Mouse (Mus musculus): ENCODE data around the gene Hsf2bp. TPM values are rescaled to one million over a fixed set of nuclear protein-coding genes. Genes with fewer than 3 reads are reported as not detected.
"Not testable (repeated sequence)": the region's sequence is repeated elsewhere in the genome, so short reads cannot be mapped to it uniquely, and the experiment has no call there.

Hsf2bp gene
- polyA plus RNA-seq, 1 experiment from 2014 or later = 0.32 TPM

- 76% methylated on average over 8 of the region's 8 CpGs for WGBS
- H3K27ac ChIP-seq (replicated peaks; ENCODE audit: low read depth, low read length); H3K4me1 ChIP-seq (ENCODE audit: control insufficient read depth, insufficient read depth, low read length); H3K9me3 ChIP-seq (replicated peaks; ENCODE audit: control insufficient read depth, low read length); DNase-seq (ENCODE audit: low spot score); H3K9ac ChIP-seq (replicated peaks; ENCODE audit: low read length); H3K27me3 ChIP-seq (ENCODE audit: control insufficient read depth, insufficient read depth, low read length); H3K36me3 ChIP-seq (replicated peaks; ENCODE audit: control insufficient read depth, insufficient read depth, low read depth, low read length); H3K4me2 ChIP-seq (ENCODE audit: low read depth, low read length); H3K4me3 ChIP-seq (ENCODE audit: low read depth, low read length); ATAC-seq (replicated peaks; ENCODE audit: insufficient number of reproducible peaks, low FRiP score, low TSS enrichment, low read depth): not testable (repeated sequence)
Observed at GRCm38 (mm10) chr17:32064762-32065161, 28.6 kb upstream of the Hsf2bp start.

- H3K4me2 ChIP-seq (ENCODE audit: low read depth, low read length) = no peak overlapping the region
- no peaks in the 10 kb centered on the region for H3K4me1 ChIP-seq (ENCODE audit: control insufficient read depth, insufficient read depth, low read length)
- H3K27ac ChIP-seq (replicated peaks; ENCODE audit: low read depth, low read length) = no peak overlapping the region
- H3K9ac ChIP-seq (replicated peaks; ENCODE audit: low read length) = no peak overlapping the region
- no peaks in the 10 kb centered on the region for H3K9me3 ChIP-seq (replicated peaks; ENCODE audit: control insufficient read depth, low read length)
- ATAC-seq (replicated peaks; ENCODE audit: insufficient number of reproducible peaks, low FRiP score, low TSS enrichment, low read depth) (no peak), DNase-seq (ENCODE audit: low spot score) (no peak)
- no peak overlapping the region for H3K4me3 ChIP-seq (ENCODE audit: low read depth, low read length)
- WGBS = 73% methylated on average over 2 of the region's 2 CpGs
- H3K36me3 ChIP-seq (replicated peaks; ENCODE audit: control insufficient read depth, insufficient read depth, low read depth, low read length) = peaks cover 9% of the 10 kb centered on the region
- no peaks in the 10 kb centered on the region for H3K27me3 ChIP-seq (ENCODE audit: control insufficient read depth, insufficient read depth, low read length)
Observed at GRCm38 (mm10) chr17:32063654-32064053, 27.5 kb upstream of the Hsf2bp start.

GRCm38 (mm10) chr17:32061219-32061618 lies 25.1 kb upstream of the Hsf2bp start:
- DNase-seq (ENCODE audit: low spot score) (no peak), ATAC-seq (replicated peaks; ENCODE audit: insufficient number of reproducible peaks, low FRiP score, low TSS enrichment, low read depth) (no peak)
- H3K27ac ChIP-seq (replicated peaks; ENCODE audit: low read depth, low read length) = no peak overlapping the region
- H3K36me3 ChIP-seq (replicated peaks; ENCODE audit: control insufficient read depth, insufficient read depth, low read depth, low read length) = peaks cover 19% of the 10 kb centered on the region
- H3K9me3 ChIP-seq (replicated peaks; ENCODE audit: control insufficient read depth, low read length) = no peaks in the 10 kb centered on the region
- 95% methylated on average over 14 of the region's 14 CpGs for WGBS
- no peak overlapping the region for H3K4me2 ChIP-seq (ENCODE audit: low read depth, low read length)
- H3K27me3 ChIP-seq (ENCODE audit: control insufficient read depth, insufficient read depth, low read length) = no peaks in the 10 kb centered on the region
- H3K4me3 ChIP-seq (ENCODE audit: low read depth, low read length) = no peak overlapping the region
- H3K9ac ChIP-seq (replicated peaks; ENCODE audit: low read length) = no peak overlapping the region
- no peaks in the 10 kb centered on the region for H3K4me1 ChIP-seq (ENCODE audit: control insufficient read depth, insufficient read depth, low read length)

- WGBS = 91% methylated on average over 2 of the region's 2 CpGs
- Histone ChIP-seq H3K4me3 (ENCODE audit: low read depth, low read length) (no peak overlapping the region), H3K36me3 (replicated peaks; ENCODE audit: control insufficient read depth, insufficient read depth, low read depth, low read length) (peaks cover 22% of the 10 kb centered on the region), H3K4me2 (ENCODE audit: low read depth, low read length) (no peak overlapping the region), H3K9ac (replicated peaks; ENCODE audit: low read length) (no peak overlapping the region), H3K4me1 (ENCODE audit: control insufficient read depth, insufficient read depth, low read length) (no peaks in the 10 kb centered on the region), H3K27ac (replicated peaks; ENCODE audit: low read depth, low read length) (no peak overlapping the region), H3K27me3 (ENCODE audit: control insufficient read depth, insufficient read depth, low read length) (no peaks in the 10 kb centered on the region), H3K9me3 (replicated peaks; ENCODE audit: control insufficient read depth, low read length) (no peaks in the 10 kb centered on the region)
- DNase-seq (ENCODE audit: low spot score) (no peak), ATAC-seq (replicated peaks; ENCODE audit: insufficient number of reproducible peaks, low FRiP score, low TSS enrichment, low read depth) (no peak)
Observed at GRCm38 (mm10) chr17:32059084-32059483, 22.9 kb upstream of the Hsf2bp start.

- Histone ChIP-seq H3K27ac (replicated peaks; ENCODE audit: low read depth, low read length) (no peak overlapping the region), H3K36me3 (replicated peaks; ENCODE audit: control insufficient read depth, insufficient read depth, low read depth, low read length) (peaks cover 22% of the 10 kb centered on the region), H3K4me1 (ENCODE audit: control insufficient read depth, insufficient read depth, low read length) (no peaks in the 10 kb centered on the region), H3K27me3 (ENCODE audit: control insufficient read depth, insufficient read depth, low read length) (no peaks in the 10 kb centered on the region), H3K4me3 (ENCODE audit: low read depth, low read length) (no peak overlapping the region), H3K4me2 (ENCODE audit: low read depth, low read length) (no peak overlapping the region), H3K9ac (replicated peaks; ENCODE audit: low read length) (no peak overlapping the region), H3K9me3 (replicated peaks; ENCODE audit: control insufficient read depth, low read length) (no peaks in the 10 kb centered on the region)
- no peak for DNase-seq (ENCODE audit: low spot score)
- no peak for ATAC-seq (replicated peaks; ENCODE audit: insufficient number of reproducible peaks, low FRiP score, low TSS enrichment, low read depth)
- WGBS = 90% methylated on average over 2 of the region's 2 CpGs
Observed at GRCm38 (mm10) chr17:32057843-32058242, 21.7 kb upstream of the Hsf2bp start.

DNA sequence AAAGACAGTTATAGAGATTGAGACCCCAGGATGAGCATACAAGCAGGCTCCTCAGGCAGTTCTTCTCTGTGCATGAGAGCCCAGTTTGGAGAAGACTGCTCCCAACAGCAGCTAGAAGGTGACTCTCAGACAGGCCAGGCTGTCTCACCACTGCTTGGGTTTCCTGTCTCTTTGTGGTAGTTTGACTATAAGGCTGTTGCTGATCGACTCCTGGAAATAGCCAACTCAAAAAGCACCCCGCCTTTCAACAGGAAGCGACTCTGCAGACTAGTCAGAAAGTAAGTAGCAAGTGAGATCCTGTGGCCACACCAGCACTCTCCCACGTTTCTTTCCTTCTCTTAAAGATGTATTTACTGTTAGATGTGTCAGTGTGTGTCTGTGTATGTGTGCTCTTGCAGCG lies 17.5 kb upstream of the Hsf2bp start:
- WGBS = 90% methylated on average over 5 of the region's 5 CpGs

GRCm38 (mm10) chr17:32052237-32053080 lies 16.3 kb upstream of the Hsf2bp start:
- no peak overlapping the region for H3K4me2 ChIP-seq (ENCODE audit: low read depth, low read length)
- H3K9ac ChIP-seq (replicated peaks; ENCODE audit: low read length) = no peak overlapping the region
- H3K27me3 ChIP-seq (ENCODE audit: control insufficient read depth, insufficient read depth, low read length) = no peaks in the 10 kb centered on the region
- no peaks in the 10 kb centered on the region for H3K4me1 ChIP-seq (ENCODE audit: control insufficient read depth, insufficient read depth, low read length)
- ATAC-seq (replicated peaks; ENCODE audit: insufficient number of reproducible peaks, low FRiP score, low TSS enrichment, low read depth) = no peak
- peaks cover 14% of the 10 kb centered on the region for H3K36me3 ChIP-seq (replicated peaks; ENCODE audit: control insufficient read depth, insufficient read depth, low read depth, low read length)
- no peak overlapping the region for H3K4me3 ChIP-seq (ENCODE audit: low read depth, low read length)
- no peak overlapping the region for H3K27ac ChIP-seq (replicated peaks; ENCODE audit: low read depth, low read length)
- H3K9me3 ChIP-seq (replicated peaks; ENCODE audit: control insufficient read depth, low read length) = no peaks in the 10 kb centered on the region
- 82% methylated on average over 5 of the region's 5 CpGs for WGBS
- no peak for DNase-seq (ENCODE audit: low spot score)

More for the DNA sequence above, 17.5 kb upstream of the Hsf2bp start:
- DNase-seq (ENCODE audit: low spot score) (no peak), ATAC-seq (replicated peaks; ENCODE audit: insufficient number of reproducible peaks, low FRiP score, low TSS enrichment, low read depth) (no peak)
- no peaks in the 10 kb centered on the region for H3K4me1 ChIP-seq (ENCODE audit: control insufficient read depth, insufficient read depth, low read length)
- no peak overlapping the region for H3K9ac ChIP-seq (replicated peaks; ENCODE audit: low read length)
- no peaks in the 10 kb centered on the region for H3K27me3 ChIP-seq (ENCODE audit: control insufficient read depth, insufficient read depth, low read length)
- no peak overlapping the region for H3K4me2 ChIP-seq (ENCODE audit: low read depth, low read length)
- no peak overlapping the region for H3K4me3 ChIP-seq (ENCODE audit: low read depth, low read length)
- no peak overlapping the region for H3K27ac ChIP-seq (replicated peaks; ENCODE audit: low read depth, low read length)
- H3K9me3 ChIP-seq (replicated peaks; ENCODE audit: control insufficient read depth, low read length) = no peaks in the 10 kb centered on the region
- H3K36me3 ChIP-seq (replicated peaks; ENCODE audit: control insufficient read depth, insufficient read depth, low read depth, low read length) = peaks cover 15% of the 10 kb centered on the region

DNA sequence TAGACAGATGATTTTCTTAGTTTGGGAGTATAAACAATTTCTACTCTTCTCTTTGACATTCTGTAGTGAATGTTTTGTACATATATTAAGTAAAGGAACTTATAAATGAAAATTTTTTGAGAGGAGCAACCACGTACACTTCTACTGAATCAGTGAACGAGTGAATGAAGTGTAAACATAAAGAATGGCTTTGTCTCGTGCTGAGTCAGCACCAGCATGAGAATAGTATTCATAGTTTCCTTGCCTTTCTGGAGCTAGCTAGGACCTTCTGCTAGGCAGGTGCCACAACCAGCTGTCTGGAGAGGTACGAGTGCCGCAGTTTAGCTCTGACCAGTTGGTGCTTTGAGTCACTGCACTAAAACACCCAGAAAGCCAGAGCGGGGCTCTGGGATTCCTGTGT lies 14.5 kb upstream of the Hsf2bp start:
- H3K9me3 ChIP-seq (replicated peaks; ENCODE audit: control insufficient read depth, low read length) = no peaks in the 10 kb centered on the region
- 90% methylated on average over 6 of the region's 6 CpGs for WGBS
- DNase-seq (ENCODE audit: low spot score) (no peak), ATAC-seq (replicated peaks; ENCODE audit: insufficient number of reproducible peaks, low FRiP score, low TSS enrichment, low read depth) (no peak)
- H3K4me1 ChIP-seq (ENCODE audit: control insufficient read depth, insufficient read depth, low read length) = no peaks in the 10 kb centered on the region
- H3K27me3 ChIP-seq (ENCODE audit: control insufficient read depth, insufficient read depth, low read length) = no peaks in the 10 kb centered on the region
- no peak overlapping the region for H3K9ac ChIP-seq (replicated peaks; ENCODE audit: low read length)
- H3K4me3 ChIP-seq (ENCODE audit: low read depth, low read length) = no peak overlapping the region
- H3K4me2 ChIP-seq (ENCODE audit: low read depth, low read length) = no peak overlapping the region
- peaks cover 5% of the 10 kb centered on the region for H3K36me3 ChIP-seq (replicated peaks; ENCODE audit: control insufficient read depth, insufficient read depth, low read depth, low read length)
- no peak overlapping the region for H3K27ac ChIP-seq (replicated peaks; ENCODE audit: low read depth, low read length)

Measured in embryonic facial prominence, embryonic 11.5 days (tissue).